Mouse (Mus musculus) liver, embryonic 14.5 days (tissue): ENCODE measurements around the gene Man1a. TPM values are rescaled to one million over a fixed set of nuclear protein-coding genes. Genes with fewer than 3 reads are reported as not detected.

ENCODE experiments used
- ATAC-seq: fragments of 200-750 bp; cut with Nextera tagmentation; 2 replicates; pipeline ENCODE4 v1.8.0; 2017; ENCODE audit warnings: moderate number of reproducible peaks, mild to moderate bottlenecking, moderate library complexity; ENCODE audit not compliant: insufficient read depth
- DNase-seq, 3 experiments: peaks; one replicate each; pipeline ENCODE4 v3.0.0-alpha.2; 2012 to 2013; ENCODE audit warnings: low read depth in 3 of 3, low spot score in 3 of 3
- H3K27ac ChIP-seq: fragments of 300-500 bp; sonication (generic); 2 replicates; pipeline ENCODE4 v1.5.1; 2014; ENCODE audit warnings: moderate library complexity, mild to moderate bottlenecking, control low read depth, inconsistent platforms
- H3K27me3 ChIP-seq: fragments of 300-500 bp; sonication (generic); 2 replicates; pipeline ENCODE4 v1.6.1; 2014; ENCODE audit warnings: mild to moderate bottlenecking, low read length, moderate library complexity; ENCODE audit not compliant: control insufficient read depth, insufficient read depth
- H3K36me3 ChIP-seq: fragments of 300-500 bp; sonication (generic); replicated peaks from 2 replicates; pipeline ENCODE4 v1.6.1; 2014; ENCODE audit warnings: low read depth; ENCODE audit not compliant: control insufficient read depth, insufficient read depth
- H3K4me1 ChIP-seq, 2 experiments: fragments of 200-500 bp in 1 of 2; fragments of 300-500 bp in 1 of 2; sonication (generic) in 1 of 2; replicated peaks; 2 replicates each; pipeline ENCODE4 v1.6.1; 2012 to 2014; ENCODE audit warnings: antibody characterized with exemption in 1 of 2, inconsistent platforms in 1 of 2, low read length in 1 of 2; ENCODE audit not compliant: control insufficient read depth in 2 of 2, insufficient read depth in 2 of 2
- H3K4me2 ChIP-seq: fragments of 300-500 bp; sonication (generic); 2 replicates; pipeline ENCODE4 v1.6.1; 2014; ENCODE audit warnings: low read depth, mild to moderate bottlenecking, control low read depth, moderate library complexity
- H3K4me3 ChIP-seq, 2 experiments: fragments of 200-500 bp in 1 of 2; fragments of 300-500 bp in 1 of 2; sonication (generic) in 1 of 2; 2 replicates each; pipeline ENCODE4 v1.5.1; 2012 to 2014; ENCODE audit warnings: low read depth in 2 of 2, low read length in 2 of 2, mild to moderate bottlenecking in 2 of 2, control low read depth in 1 of 2, inconsistent platforms in 1 of 2, moderate library complexity in 1 of 2; ENCODE audit not compliant: insufficient read depth in 1 of 2
- H3K9ac ChIP-seq: fragments of 300-500 bp; sonication (generic); replicated peaks from 2 replicates; pipeline ENCODE4 v1.6.1; 2014; ENCODE audit warnings: mild to moderate bottlenecking, control low read depth, moderate library complexity
- H3K9me3 ChIP-seq: fragments of 300-500 bp; sonication (generic); 2 replicates; pipeline ENCODE4 v1.6.1; 2016; ENCODE audit warnings: low read length, mixed read lengths; ENCODE audit not compliant: control insufficient read depth
- CTCF ChIP-seq: IDR thresholded peaks from 2 replicates; pipeline ENCODE4 v1.5.1; 2016; ENCODE audit warnings: antibody characterized with exemption, low read depth, control low read depth
- EP300 ChIP-seq: IDR thresholded peaks from 2 replicates; pipeline ENCODE4 v1.6.1; 2016; ENCODE audit warnings: antibody characterized with exemption, low read depth
- WGBS: fragments of 180-500 bp; shearing (Covaris S2); extraction: QIAGEN DNeasy Blood & Tissue Kit; methylation state at CpG from one replicate; pipeline ENCODE4 v1.1.7; 2014; ENCODE audit not compliant: insufficient replicate concordance; 5-methylcytosine and 5-hydroxymethylcytosine counted together
- polyA plus RNA-seq, 2 experiments: library from polyadenylated mRNA; depleted of rRNA in 1 of 2; stranded (reverse) in 1 of 2; unstranded in 1 of 2; fragments of >200 nt; fragmentation: Nextera tagmentation in 1 of 2; extraction: Ambion mirVana in 1 of 2; gene quantifications; 2 replicates each; pipeline versions ENCODE4 v1.2.1 to v1.2.3; 2012 to 2014

Man1a gene
- polyA plus RNA-seq, 2 experiments = 12.4 TPM

DNA sequence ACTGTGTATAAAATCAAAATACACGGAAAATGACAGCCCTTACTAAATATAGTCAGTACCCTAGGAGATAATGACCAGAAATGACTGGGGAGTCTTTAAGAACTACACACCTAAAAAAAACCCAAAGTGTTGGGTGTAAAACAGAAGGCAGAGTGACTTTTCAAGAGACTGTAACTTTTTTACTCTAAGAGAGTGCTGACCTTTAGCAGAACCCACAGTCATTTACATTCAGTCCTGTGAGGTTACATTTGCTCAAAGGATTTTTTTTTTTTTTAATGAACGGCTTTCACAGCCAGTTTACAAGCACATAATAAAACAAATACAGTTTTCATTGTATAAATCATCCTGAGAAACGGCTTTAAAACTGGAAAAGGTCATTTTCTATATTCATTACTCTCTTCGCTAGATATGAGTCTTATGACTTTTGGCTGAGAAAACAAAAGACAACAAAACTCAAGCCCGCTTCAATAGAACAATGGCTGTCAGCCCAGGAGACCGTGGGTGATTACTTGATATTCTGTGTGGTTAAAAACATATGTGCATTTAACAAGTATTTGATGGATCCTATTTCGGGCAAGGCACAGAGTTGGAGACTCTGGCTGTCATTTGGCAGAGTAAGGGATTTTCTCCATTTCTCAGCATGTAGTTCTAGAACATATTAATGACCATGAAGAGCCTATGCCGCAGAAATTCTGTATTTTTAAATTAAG, 12.7 kb downstream of the Man1a start:
- ATAC-seq (no peak), DNase-seq (no peak)
- WGBS = 78% methylated on average over 8 of the region's 8 CpGs
- Histone ChIP-seq H3K4me1 (peaks cover 0 to 8% of the 10 kb centered on the region in 2 experiments; a peak in 2 of 4 replicates), H3K9ac (no peak overlapping the region), H3K9me3 (no peaks in the 10 kb centered on the region), H3K4me3 (no peak overlapping the region), H3K36me3 (peaks cover 38% of the 10 kb centered on the region), H3K27me3 (no peaks in the 10 kb centered on the region), H3K4me2 (no peak overlapping the region), H3K27ac (no peak overlapping the region)
- TF ChIP-seq CTCF (no peak), EP300 (no peak)

DNA sequence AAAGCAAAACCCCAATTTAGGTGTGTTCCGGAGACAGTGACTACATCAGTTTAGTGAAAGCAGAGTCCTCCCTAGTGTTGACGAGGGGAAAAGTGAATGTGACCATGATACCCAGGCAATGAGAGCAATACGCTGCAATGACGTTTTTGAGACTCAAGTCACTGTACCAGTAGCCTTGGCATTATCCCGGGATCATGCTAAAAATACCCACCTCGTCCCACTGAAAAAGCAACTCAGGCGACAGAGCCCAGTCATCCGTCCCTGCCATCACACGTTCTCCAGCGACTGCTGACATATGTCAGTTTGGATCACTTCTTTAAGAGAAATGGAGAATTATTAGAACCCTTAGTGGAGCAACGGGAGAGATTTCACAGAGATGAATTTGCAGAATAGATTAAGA, 13.6 kb downstream of the Man1a start:
- no peaks in the 10 kb centered on the region for H3K9me3 ChIP-seq
- H3K4me3 ChIP-seq = no peak overlapping the region
- ATAC-seq = no peak
- no peaks in the 10 kb centered on the region for H3K27me3 ChIP-seq
- TF ChIP-seq EP300 = no peak
- TF ChIP-seq CTCF = no peak
- H3K4me1 ChIP-seq = peaks cover 0 to 10% of the 10 kb centered on the region in 2 experiments; a peak in 2 of 4 replicates
- no peak for DNase-seq
- H3K4me2 ChIP-seq = no peak overlapping the region
- no peak overlapping the region for H3K27ac ChIP-seq
- peaks cover 34% of the 10 kb centered on the region for H3K36me3 ChIP-seq
- 84% methylated on average over 11 of the region's 11 CpGs for WGBS
- no peak overlapping the region for H3K9ac ChIP-seq

DNA sequence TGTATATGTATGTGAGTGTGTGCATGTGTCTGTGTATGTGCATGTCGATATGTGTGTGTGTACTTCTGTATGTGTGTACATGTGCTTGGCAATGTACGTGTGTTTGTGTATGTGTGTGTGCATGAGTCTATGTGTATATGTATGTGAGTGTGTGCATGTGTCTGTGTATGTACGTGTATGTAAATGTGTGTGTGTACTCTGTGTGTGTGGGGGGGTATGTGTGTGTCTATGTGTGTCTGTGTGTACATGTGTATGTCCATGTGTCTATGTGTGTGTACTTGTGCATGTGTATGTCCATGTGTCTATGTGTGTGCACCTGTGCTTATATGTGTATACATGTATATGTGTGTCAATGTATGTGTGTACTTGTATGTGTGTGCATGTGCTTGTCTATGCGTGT, 15.2 kb downstream of the Man1a start:
- Histone ChIP-seq H3K9me3 (no peaks in the 10 kb centered on the region), H3K4me1 (peaks cover 0 to 7% of the 10 kb centered on the region in 2 experiments; a peak in 1 of 4 replicates), H3K9ac (no peak overlapping the region), H3K36me3 (peaks cover 28% of the 10 kb centered on the region), H3K27ac (no peak overlapping the region), H3K4me3 (no peak overlapping the region), H3K27me3 (no peaks in the 10 kb centered on the region), H3K4me2 (no peak overlapping the region)
- TF ChIP-seq CTCF (no peak), EP300 (no peak)
- 87% methylated on average over 4 of the region's 4 CpGs for WGBS
- DNase-seq (no peak), ATAC-seq (peak; percentile 34; the same call in 1 of the 2 replicates)

DNA sequence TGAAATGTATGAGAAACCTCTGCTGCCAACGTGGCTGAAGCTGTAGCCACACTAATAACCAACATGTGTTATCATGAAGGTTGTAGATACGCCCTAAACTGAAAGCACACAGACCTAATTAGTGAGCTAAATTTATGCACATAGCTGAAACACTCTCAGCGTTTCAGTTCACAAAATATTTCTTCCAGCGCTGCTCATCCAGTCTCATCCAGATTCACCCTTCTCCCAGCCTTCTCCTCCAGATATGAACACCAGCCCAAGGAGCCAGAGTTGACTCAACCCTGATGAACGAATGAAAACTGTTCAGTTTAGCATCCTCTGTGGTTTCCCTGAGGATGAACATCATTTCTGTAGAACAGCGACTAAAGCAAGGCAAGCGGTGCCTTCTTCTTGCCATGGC, 15.8 kb downstream of the Man1a start:
- no peak for TF ChIP-seq CTCF
- TF ChIP-seq EP300 = no peak
- no peak overlapping the region for H3K27ac ChIP-seq
- DNase-seq (no peak), ATAC-seq (no peak)
- no peak overlapping the region for H3K9ac ChIP-seq
- no peak overlapping the region for H3K4me3 ChIP-seq
- WGBS = 75% methylated on average over 7 of the region's 7 CpGs
- peaks cover 0 to 7% of the 10 kb centered on the region in 2 experiments; a peak in 1 of 4 replicates for H3K4me1 ChIP-seq
- no peak overlapping the region for H3K4me2 ChIP-seq
- no peaks in the 10 kb centered on the region for H3K27me3 ChIP-seq
- H3K36me3 ChIP-seq = peaks cover 24% of the 10 kb centered on the region
- H3K9me3 ChIP-seq = no peaks in the 10 kb centered on the region

DNA sequence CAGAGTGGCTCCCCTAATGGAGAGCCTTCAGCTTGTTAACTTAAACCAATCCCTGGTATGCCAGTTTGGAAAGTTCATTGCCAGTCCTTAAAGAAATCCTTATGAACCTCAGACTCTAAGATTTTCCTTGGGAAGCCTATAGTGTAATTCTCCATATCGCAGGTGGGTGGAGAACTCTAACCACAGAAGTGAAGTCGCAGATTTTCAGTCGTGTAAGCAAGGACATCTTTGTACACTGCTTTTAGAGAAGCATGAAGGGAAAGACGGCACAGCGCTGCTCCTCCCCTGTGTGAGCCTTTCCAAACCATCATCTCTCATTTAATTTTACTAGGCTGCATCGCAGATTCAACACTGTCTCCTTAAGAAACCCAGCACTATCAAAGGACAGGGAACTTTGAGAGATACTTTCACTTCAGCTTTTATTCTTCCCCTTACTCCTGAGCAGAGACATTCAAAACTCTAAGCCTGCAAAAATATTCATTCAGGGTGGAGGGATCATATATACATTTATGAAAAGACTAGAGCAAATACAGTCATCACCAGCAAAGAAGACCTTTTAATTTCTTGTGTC, 16.6 kb downstream of the Man1a start:
- no peak for ATAC-seq
- H3K9ac ChIP-seq = no peak overlapping the region
- TF ChIP-seq EP300 = no peak
- no peak for TF ChIP-seq CTCF

More for the DNA sequence above, 16.6 kb downstream of the Man1a start:
- Histone ChIP-seq H3K4me1 (peaks cover 0 to 7% of the 10 kb centered on the region in 2 experiments; a peak in 1 of 4 replicates), H3K27ac (no peak overlapping the region), H3K27me3 (no peaks in the 10 kb centered on the region), H3K9me3 (no peaks in the 10 kb centered on the region), H3K36me3 (peaks cover 18% of the 10 kb centered on the region), H3K4me3 (no peak overlapping the region), H3K4me2 (no peak overlapping the region)
- DNase-seq = no peak
- WGBS = 72% methylated on average over 6 of the region's 6 CpGs
